Mouse (Mus musculus): ENCODE measurements around the gene Tbc1d8.
A peak's percentile ranks its signal among the peaks of the same experiment; 100 is the strongest.

Tbc1d8 gene

GRCm38 (mm10) chr1:39479254-39479653 is 699 bp upstream of the Tbc1d8 start:
- ATAC-seq (ENCODE audit: low TSS enrichment) = no peak

- ATAC-seq (ENCODE audit: low TSS enrichment) = no peak
These were observed 293 bp upstream of the Tbc1d8 start for GRCm38 (mm10) chr1:39478896-39479200.

GRCm38 (mm10) chr1:39477064-39477463 is 1.5 kb downstream of the Tbc1d8 start:
- no peak for ATAC-seq (ENCODE audit: low TSS enrichment)

- ATAC-seq (ENCODE audit: low TSS enrichment) = no peak
These were observed 2.2 kb downstream of the Tbc1d8 start for GRCm38 (mm10) chr1:39476341-39476740.

GRCm38 (mm10) chr1:39474516-39474915 is 4.0 kb downstream of the Tbc1d8 start:
- ATAC-seq (ENCODE audit: low TSS enrichment) = peak; percentile 12; the same call in 1 of the 2 replicates

GRCm38 (mm10) chr1:39471298-39471902 is 7.2 kb downstream of the Tbc1d8 start:
- ATAC-seq (ENCODE audit: low TSS enrichment) = no peak

- no peak for ATAC-seq (ENCODE audit: low TSS enrichment)
These were observed 9.6 kb downstream of the Tbc1d8 start for GRCm38 (mm10) chr1:39468982-39469381.

- ATAC-seq (ENCODE audit: low TSS enrichment) = no peak
These were observed 12.0 kb downstream of the Tbc1d8 start for GRCm38 (mm10) chr1:39466526-39466925.

- no peak for ATAC-seq (ENCODE audit: low TSS enrichment)
These were observed 13.8 kb downstream of the Tbc1d8 start for GRCm38 (mm10) chr1:39464760-39465159.

- ATAC-seq (ENCODE audit: low TSS enrichment) = no peak
These were observed 15.6 kb downstream of the Tbc1d8 start for GRCm38 (mm10) chr1:39462937-39463444.

- peak; percentile 76 for ATAC-seq (ENCODE audit: low TSS enrichment)
These were observed 16.5 kb downstream of the Tbc1d8 start for GRCm38 (mm10) chr1:39462036-39462435.

GRCm38 (mm10) chr1:39460495-39460894 is 18.1 kb downstream of the Tbc1d8 start:
- no peak for ATAC-seq (ENCODE audit: low TSS enrichment)

GRCm38 (mm10) chr1:39457887-39458874 is 20.4 kb downstream of the Tbc1d8 start:
- no peak for ATAC-seq (ENCODE audit: low TSS enrichment)

GRCm38 (mm10) chr1:39456421-39456853 is 22.1 kb downstream of the Tbc1d8 start:
- ATAC-seq (ENCODE audit: low TSS enrichment) = no peak

- ATAC-seq (ENCODE audit: low TSS enrichment) = no peak
These were observed 23.1 kb downstream of the Tbc1d8 start for GRCm38 (mm10) chr1:39455350-39456023.

- ATAC-seq (ENCODE audit: low TSS enrichment) = no peak
These were observed 23.8 kb downstream of the Tbc1d8 start for GRCm38 (mm10) chr1:39454783-39455175.

- ATAC-seq (ENCODE audit: low TSS enrichment) = no peak
These were observed 24.3 kb downstream of the Tbc1d8 start for GRCm38 (mm10) chr1:39454108-39454782.

GRCm38 (mm10) chr1:39452203-39452602 is 26.4 kb downstream of the Tbc1d8 start:
- ATAC-seq (ENCODE audit: low TSS enrichment) = no peak

GRCm38 (mm10) chr1:39450069-39450728 is 28.4 kb downstream of the Tbc1d8 start:
- no peak for ATAC-seq (ENCODE audit: low TSS enrichment)

GRCm38 (mm10) chr1:39449251-39449790 is 29.2 kb downstream of the Tbc1d8 start:
- no peak for ATAC-seq (ENCODE audit: low TSS enrichment)

GRCm38 (mm10) chr1:39448819-39449218 is 29.7 kb downstream of the Tbc1d8 start:
- no peak for ATAC-seq (ENCODE audit: low TSS enrichment)

All from frontal cortex, adult (tissue).